Mouse (Mus musculus) kidney, postnatal 0 days (tissue): Measurements from ENCODE around the gene Igsf9. TPM values are rescaled to one million over a fixed set of nuclear protein-coding genes. Genes with fewer than 3 reads are reported as not detected.

Experiments used
- ATAC-seq: fragments of 200-750 bp; cut with Nextera tagmentation; replicated peaks from 2 replicates; pipeline ENCODE4 v1.8.0; 2017; ENCODE audit warnings: low read depth, moderate number of reproducible peaks, moderate TSS enrichment, moderate library complexity; ENCODE audit not compliant: low FRiP score
- DNase-seq: peaks from one replicate; pipeline ENCODE4 v3.0.0-alpha.2; 2016; ENCODE audit warnings: low spot score
- H3K27ac ChIP-seq: fragments of 300-500 bp; sonication (generic); 2 replicates; pipeline ENCODE4 v1.5.1; 2014; ENCODE audit warnings: mild to moderate bottlenecking
- H3K27me3 ChIP-seq: fragments of 300-500 bp; sonication (generic); 2 replicates; pipeline ENCODE4 v1.6.1; 2014; ENCODE audit warnings: low read length, mixed read lengths; ENCODE audit not compliant: insufficient read depth
- H3K36me3 ChIP-seq: fragments of 300-500 bp; sonication (generic); 2 replicates; pipeline ENCODE4 v1.6.1; 2014; ENCODE audit warnings: low read length, mixed read lengths; ENCODE audit not compliant: insufficient read depth
- H3K4me1 ChIP-seq: fragments of 300-500 bp; sonication (generic); replicated peaks from 2 replicates; pipeline ENCODE4 v1.6.1; 2014; ENCODE audit warnings: antibody characterized with exemption, low read length, mixed read lengths; ENCODE audit not compliant: insufficient read depth
- H3K4me2 ChIP-seq: fragments of 300-500 bp; sonication (generic); 2 replicates; pipeline ENCODE4 v1.6.1; 2014; ENCODE audit warnings: mild to moderate bottlenecking, low read length, moderate library complexity, mixed read lengths
- H3K4me3 ChIP-seq: fragments of 300-500 bp; sonication (generic); replicated peaks from 2 replicates; pipeline ENCODE4 v1.5.1; 2014; ENCODE audit warnings: low read depth, low read length
- H3K9ac ChIP-seq: fragments of 300-500 bp; sonication (generic); 2 replicates; pipeline ENCODE4 v1.6.1; 2014; ENCODE audit warnings: low read depth, low read length
- H3K9me3 ChIP-seq: fragments of 300-500 bp; sonication (generic); replicated peaks from 2 replicates; pipeline ENCODE4 v1.6.1; 2016; ENCODE audit warnings: low read length, inconsistent platforms, mixed read lengths
- CTCF ChIP-seq: IDR thresholded peaks from 2 replicates; pipeline ENCODE4 v1.5.1; 2016; ENCODE audit warnings: antibody characterized with exemption, low read depth, mild to moderate bottlenecking, moderate library complexity
- WGBS: fragments of 180-500 bp; shearing (Covaris S2); extraction: QIAGEN DNeasy Blood & Tissue Kit; methylation state at CpG from one replicate; pipeline ENCODE4 v1.1.7; 2014; 5-methylcytosine and 5-hydroxymethylcytosine counted together
- polyA plus RNA-seq: library from polyadenylated mRNA; unstranded; fragments of >200 nt; fragmentation: Nextera tagmentation; extraction: Ambion mirVana; gene quantifications from 2 replicates; pipeline ENCODE4 v1.2.1, GENCODE M21; 2015

Gene Igsf9
- polyA plus RNA-seq, 1 experiment from 2014 or later = 12.5 TPM

- Histone ChIP-seq H3K4me3 (no peak within 1 kb of the TSS), H3K27me3 (no peaks in the 10 kb centered on the region), H3K27ac (no peak within 1 kb of the TSS), H3K4me1 (no peaks in the 10 kb centered on the region), H3K9ac (no peak within 1 kb of the TSS), H3K9me3 (no peaks in the 10 kb centered on the region), H3K36me3 (no peaks in the 10 kb centered on the region), H3K4me2 (no peak within 1 kb of the TSS)
- no peak for TF ChIP-seq CTCF
- ATAC-seq = no peak
- WGBS = 58% methylated on average over 7 of the region's 7 CpGs
- no peak for DNase-seq
Measured at GRCm38 (mm10) chr1:172475054-172475741, 6.4 kb upstream of the Igsf9 start, which contains the start of gene Slamf9. Gene Slamf9 (plus strand): TSS chr1:172475358.

GRCm38 (mm10) chr1:172478020-172478419 lies 3.6 kb upstream of the Igsf9 start:
- WGBS = 81% methylated on average over 5 of the region's 5 CpGs
- no peak for ATAC-seq

GRCm38 (mm10) chr1:172480376-172480775 lies 1.2 kb upstream of the Igsf9 start:
- no peak overlapping the region for H3K4me3 ChIP-seq
- H3K4me1 ChIP-seq = no peaks in the 10 kb centered on the region
- TF ChIP-seq CTCF = no peak
- WGBS = 98% methylated on average over 4 of the region's 4 CpGs
- no peaks in the 10 kb centered on the region for H3K27me3 ChIP-seq
- ATAC-seq = no peak
- H3K4me2 ChIP-seq = no peak overlapping the region
- no peaks in the 10 kb centered on the region for H3K9me3 ChIP-seq
- no peaks in the 10 kb centered on the region for H3K36me3 ChIP-seq
- no peak for DNase-seq
- no peak overlapping the region for H3K9ac ChIP-seq
- H3K27ac ChIP-seq = no peak overlapping the region

More at GRCm38 (mm10) chr1:172478020-172478419, 3.6 kb upstream of the Igsf9 start:
- H3K27ac ChIP-seq = no peak overlapping the region
- H3K27me3 ChIP-seq = no peaks in the 10 kb centered on the region
- no peaks in the 10 kb centered on the region for H3K36me3 ChIP-seq
- DNase-seq = no peak
- H3K9ac ChIP-seq = no peak overlapping the region
- H3K4me2 ChIP-seq = no peak overlapping the region
- no peaks in the 10 kb centered on the region for H3K4me1 ChIP-seq
- no peaks in the 10 kb centered on the region for H3K9me3 ChIP-seq
- TF ChIP-seq CTCF = no peak
- H3K4me3 ChIP-seq = no peak overlapping the region

- H3K4me1 ChIP-seq = no peaks in the 10 kb centered on the region
- no peak overlapping the region for H3K4me3 ChIP-seq
- H3K36me3 ChIP-seq = no peaks in the 10 kb centered on the region
- no peak overlapping the region for H3K27ac ChIP-seq
- no peak for DNase-seq
- H3K9ac ChIP-seq = no peak overlapping the region
- H3K27me3 ChIP-seq = no peaks in the 10 kb centered on the region
- TF ChIP-seq CTCF = no peak
- ATAC-seq = no peak
- no peaks in the 10 kb centered on the region for H3K9me3 ChIP-seq
- peak overlapping the region; percentile 80 for H3K4me2 ChIP-seq
- WGBS = 14% methylated on average over 13 of the region's 13 CpGs
Measured at GRCm38 (mm10) chr1:172481111-172481510, 477 bp upstream of the Igsf9 start.

- no peak for TF ChIP-seq CTCF
- no peak overlapping the region for H3K27ac ChIP-seq
- peak overlapping the region; percentile 80 for H3K4me2 ChIP-seq
- ATAC-seq (peak; percentile 60), DNase-seq (peak; percentile 17)
- peak overlapping the region; percentile 52 for H3K4me3 ChIP-seq
- H3K36me3 ChIP-seq = no peaks in the 10 kb centered on the region
- no peaks in the 10 kb centered on the region for H3K9me3 ChIP-seq
- H3K4me1 ChIP-seq = no peaks in the 10 kb centered on the region
- WGBS = 6% methylated on average over 12 of the region's 12 CpGs
- no peaks in the 10 kb centered on the region for H3K27me3 ChIP-seq
- peak overlapping the region; percentile 55 for H3K9ac ChIP-seq
Measured at GRCm38 (mm10) chr1:172482518-172483360, 1.2 kb downstream of the Igsf9 start.

- no peak overlapping the region; the same call in 1 of the 2 replicates for H3K4me3 ChIP-seq
- 31% methylated on average over 4 of the region's 4 CpGs for WGBS
- H3K27ac ChIP-seq = no peak overlapping the region
- H3K9me3 ChIP-seq = no peaks in the 10 kb centered on the region
- ATAC-seq (peak; percentile 14; the same call in 1 of the 2 replicates), DNase-seq (peak; percentile 66)
- H3K9ac ChIP-seq = peak overlapping the region; percentile 10; the same call in 1 of the 2 replicates
- H3K4me1 ChIP-seq = no peaks in the 10 kb centered on the region
- H3K4me2 ChIP-seq = peak overlapping the region; percentile 80; the same call in 1 of the 2 replicates
- H3K36me3 ChIP-seq = no peaks in the 10 kb centered on the region
- H3K27me3 ChIP-seq = no peaks in the 10 kb centered on the region
- TF ChIP-seq CTCF = peak; percentile 25; the same call in 1 of the 2 replicates
Measured at GRCm38 (mm10) chr1:172483361-172483660, 1.7 kb downstream of the Igsf9 start.
